Mouse (Mus musculus) liver, embryonic 14.5 days (tissue): Measurements from ENCODE around the gene Gpi1.

Experiments used
- CTCF ChIP-seq: IDR thresholded peaks from 2 replicates; pipeline ENCODE4 v1.5.1; 2016; ENCODE audit warnings: antibody characterized with exemption, low read depth, control low read depth
- EP300 ChIP-seq: IDR thresholded peaks from 2 replicates; pipeline ENCODE4 v1.6.1; 2016; ENCODE audit warnings: antibody characterized with exemption, low read depth

DNA sequence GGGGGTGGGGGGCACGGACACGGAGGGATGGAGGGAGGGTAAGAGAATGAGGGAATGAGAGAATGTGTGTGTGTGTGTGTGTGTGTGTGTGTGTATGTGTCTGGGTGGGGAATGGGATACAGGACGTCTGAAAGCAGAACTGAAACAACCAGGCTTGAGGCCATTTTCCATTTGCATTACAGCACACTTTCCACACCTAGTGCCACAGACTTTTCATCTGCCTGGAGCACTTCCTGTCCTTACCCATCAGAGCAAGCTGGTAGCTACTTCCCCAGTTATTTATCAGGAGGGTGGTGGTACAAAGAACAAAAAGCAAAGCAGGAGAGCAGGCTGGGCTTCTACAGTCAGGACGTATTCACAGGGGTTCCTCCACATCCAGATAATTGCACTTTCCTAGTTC lies 42.3 kb upstream of the Gpi1 start:
- TF ChIP-seq CTCF (no peak), EP300 (no peak)
